Mouse (Mus musculus): Measurements from ENCODE around the gene Sh3kbp1.

- TF ChIP-seq CTCF (conservative IDR thresholded peaks at IDR 0.05; ENCODE audit: low read length) (no peak), POU5F1 (IDR thresholded peaks at IDR 0.05; ENCODE audit: borderline replicate concordance, low read length) (no peak), NANOG (IDR thresholded peaks at IDR 0.05; ENCODE audit: borderline replicate concordance, low read length) (no peak)
Measured at GRCm38 (mm10) chrX:159645314-159645713, 18.2 kb downstream of the Sh3kbp1 start.

Measured in E14TG2a.4 (cell line).